Mouse (Mus musculus): ENCODE measurements around the gene Cbx1.

The Cbx1 gene

DNA sequence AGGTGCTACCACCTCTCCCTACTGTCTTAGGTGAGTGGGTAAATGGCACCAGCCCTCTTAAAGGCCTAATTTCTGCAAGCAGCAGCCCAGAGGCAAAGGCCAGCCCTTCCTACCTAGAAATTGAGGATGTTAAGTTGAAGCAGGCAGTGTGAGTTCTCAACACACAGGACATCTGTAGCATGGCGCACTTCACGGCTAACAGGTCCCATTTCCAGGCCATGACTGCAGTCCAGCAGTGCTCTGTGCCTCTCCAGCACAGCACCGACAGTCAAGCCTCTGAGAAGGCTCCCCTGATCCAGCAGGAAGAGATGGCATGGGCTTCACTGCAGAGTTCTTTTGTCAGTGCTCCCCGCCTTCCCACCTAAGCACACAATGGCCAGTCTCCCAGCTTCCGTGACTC, 28.1 kb downstream of the Cbx1 start:
- DNase-seq = no peak

DNA sequence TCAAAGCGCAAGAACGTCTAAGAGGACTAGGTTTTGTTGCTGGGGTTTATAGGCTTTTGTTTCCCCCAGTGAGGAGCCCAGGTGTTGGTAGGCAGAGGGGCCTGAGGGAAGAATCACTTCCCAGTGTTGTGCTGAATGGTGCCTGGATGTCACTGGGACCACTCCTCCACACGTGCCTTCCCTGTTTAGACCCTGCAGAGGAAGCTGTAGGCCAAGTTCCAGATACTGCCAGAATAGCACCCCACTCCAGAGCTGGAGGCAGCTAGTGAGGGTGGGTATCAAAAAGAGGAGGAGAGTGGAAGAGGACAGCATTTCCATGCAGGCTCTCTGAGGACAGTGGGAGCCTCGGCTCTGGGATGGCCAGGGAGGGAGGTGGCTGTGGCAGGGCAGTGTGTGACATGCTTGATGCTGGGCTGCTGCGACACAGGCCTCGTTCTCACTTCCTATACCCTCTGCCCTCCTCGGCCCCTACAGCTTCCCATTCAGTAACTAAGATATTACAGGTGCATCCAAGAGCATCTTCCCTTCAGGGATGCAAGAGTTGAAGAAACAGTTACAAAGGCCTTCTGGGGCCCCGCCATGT, 29.3 kb downstream of the Cbx1 start:
- no peak for DNase-seq

DNA sequence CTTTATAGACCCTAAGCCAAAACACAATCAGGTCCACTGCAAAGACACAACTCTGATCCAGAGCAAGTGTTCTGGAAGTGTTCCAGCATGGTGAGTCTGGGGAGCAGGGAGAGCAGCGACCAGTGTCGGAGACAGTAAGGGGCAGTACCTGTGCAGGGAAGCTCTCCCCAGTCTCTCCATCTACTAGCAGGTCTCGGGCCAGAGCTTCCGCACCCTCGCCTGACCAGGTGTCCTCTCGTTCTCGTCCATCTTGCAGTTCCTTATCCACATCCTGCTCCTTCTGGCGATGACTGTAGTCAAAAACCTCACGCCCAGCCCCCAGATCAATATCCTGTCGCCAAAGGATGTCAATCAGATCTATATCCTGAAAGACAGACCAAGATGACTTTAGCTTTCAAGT, 33.0 kb downstream of the Cbx1 start:
- DNase-seq = no peak

DNA sequence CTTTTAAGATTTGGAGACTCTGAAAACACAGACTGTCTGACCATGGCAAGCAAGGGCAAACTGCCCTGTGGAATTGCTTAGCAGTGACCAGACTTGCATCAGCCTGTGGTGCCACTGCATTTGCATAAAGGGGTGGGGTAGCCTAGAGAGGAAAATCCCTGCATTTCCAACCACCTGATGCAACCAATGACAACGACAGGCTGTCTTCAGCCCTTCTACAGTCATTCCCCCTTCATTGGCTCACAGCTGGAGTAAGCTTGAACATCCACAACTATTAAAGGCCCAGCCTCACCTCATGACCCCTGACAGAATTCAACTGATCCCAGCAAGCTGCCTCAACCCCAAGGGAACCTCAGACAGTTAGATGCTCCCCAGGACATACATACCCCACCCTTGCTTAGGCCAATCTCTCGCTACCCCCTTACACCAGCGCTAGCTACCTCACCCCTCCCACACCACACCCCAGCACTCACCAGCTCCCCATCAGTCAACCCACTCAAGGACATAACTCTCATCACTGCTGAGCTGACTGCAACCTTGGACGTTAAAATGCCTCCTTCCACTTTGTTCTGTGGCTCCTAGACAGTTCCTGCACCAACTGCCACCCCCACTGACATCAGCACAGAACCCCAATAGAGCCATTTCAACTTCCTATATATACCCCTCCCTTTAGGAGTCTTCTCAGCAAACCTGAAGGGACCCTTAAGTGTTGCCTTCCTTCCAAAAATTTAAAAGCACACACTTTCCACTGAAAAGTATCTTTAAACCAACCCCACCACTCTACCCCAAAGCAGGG, 33.9 kb downstream of the Cbx1 start:
- peak; percentile 67 to 72 for DNase-seq

DNA sequence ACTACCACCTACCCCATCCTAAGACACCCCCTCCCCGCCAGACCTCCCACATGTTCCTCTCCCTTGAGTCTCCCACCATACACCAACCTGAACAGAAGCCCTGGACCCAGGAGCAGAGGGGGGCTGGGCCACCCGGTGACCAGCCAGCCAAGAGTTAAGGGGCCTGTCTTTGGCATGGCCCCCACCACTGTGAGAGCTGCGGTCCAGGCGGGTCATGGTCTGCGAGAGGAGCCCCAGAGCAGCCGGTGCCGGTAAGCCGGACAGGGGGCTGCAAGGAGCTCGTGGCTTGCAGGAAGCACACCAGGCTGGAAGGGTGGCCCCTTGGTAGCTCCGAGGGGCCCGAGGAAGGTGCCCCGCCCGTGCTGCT, 34.5 kb downstream of the Cbx1 start:
- peak; percentile 6 to 13 for DNase-seq

DNA sequence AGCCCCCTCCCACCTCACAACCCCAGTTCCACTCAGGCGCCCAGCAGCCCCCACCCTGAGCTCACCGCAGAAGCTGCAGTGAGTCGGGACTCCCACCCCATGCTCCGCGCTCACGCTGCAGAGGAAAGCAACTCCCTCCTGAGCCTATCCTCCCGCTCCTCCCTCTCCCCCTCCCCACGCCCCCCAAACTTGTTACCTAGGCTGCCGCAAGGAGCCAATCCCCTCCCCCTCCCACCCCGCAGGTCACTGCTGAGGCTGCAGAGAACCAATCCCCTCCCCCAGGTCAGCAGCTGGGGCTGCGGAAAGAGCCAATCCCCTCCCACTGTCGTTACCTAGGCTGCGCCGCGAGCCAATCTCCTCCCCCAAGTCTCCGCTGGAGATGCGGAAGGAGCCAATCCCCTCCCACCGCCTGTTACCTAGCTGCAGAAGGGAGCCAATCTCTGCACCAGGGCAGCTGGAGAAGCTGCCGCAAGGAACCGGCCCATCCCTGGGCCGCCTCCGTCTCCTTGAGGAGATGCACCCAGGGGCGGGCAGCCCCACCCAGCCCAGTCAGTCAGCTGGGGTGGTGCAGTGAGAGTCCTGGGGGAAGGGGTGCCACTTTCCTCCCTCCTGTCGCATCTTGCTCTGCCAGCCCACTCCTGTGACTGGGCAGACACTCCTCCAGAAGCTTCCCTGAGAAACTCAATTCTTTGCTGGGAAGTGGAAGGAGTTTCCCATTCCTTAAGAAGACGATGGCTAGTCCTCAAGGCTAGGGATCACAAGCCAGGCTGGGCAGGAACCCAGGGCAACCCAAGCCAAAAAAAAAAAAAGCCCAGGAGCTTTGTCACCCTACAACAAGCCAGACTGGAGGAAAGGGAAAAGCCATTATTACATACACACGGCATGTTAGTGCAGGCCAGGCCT, 35.2 kb downstream of the Cbx1 start:
- peak; percentile 84 to 87 for DNase-seq

DNA sequence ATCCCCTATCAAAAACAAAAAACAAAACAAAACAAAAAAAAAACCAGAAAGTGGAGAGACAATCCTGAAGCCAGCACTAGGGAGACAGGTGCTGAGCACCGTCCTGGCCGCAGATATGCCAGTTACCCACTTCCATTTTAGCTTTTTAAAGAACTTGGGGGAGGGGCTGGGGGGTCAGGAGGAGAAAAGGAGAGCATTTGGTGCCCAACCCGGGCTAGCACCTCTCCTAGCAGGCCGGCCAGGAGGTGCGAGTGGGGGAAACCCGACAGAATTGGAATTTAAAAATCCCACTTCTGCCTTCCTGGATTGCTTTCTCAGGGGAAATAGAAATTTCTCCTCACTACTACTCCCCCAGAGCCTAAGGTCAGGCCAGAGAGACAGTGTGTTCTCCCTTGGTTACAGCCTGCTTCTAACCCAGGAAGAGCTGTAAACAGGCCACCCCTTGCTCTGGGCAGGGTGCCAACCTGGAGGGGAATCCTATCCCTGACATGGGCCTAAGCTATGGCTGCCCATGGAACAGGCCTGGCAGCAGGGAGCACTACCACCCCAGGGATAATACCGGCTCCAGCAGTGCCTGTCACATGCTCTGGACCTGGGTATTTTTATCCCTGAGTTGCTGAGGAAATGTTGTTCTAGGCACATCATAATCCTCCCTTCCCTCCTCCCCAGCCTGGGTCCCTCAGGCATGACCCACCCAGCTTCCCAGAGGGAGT, 36.0 kb downstream of the Cbx1 start:
- DNase-seq = no peak

DNA sequence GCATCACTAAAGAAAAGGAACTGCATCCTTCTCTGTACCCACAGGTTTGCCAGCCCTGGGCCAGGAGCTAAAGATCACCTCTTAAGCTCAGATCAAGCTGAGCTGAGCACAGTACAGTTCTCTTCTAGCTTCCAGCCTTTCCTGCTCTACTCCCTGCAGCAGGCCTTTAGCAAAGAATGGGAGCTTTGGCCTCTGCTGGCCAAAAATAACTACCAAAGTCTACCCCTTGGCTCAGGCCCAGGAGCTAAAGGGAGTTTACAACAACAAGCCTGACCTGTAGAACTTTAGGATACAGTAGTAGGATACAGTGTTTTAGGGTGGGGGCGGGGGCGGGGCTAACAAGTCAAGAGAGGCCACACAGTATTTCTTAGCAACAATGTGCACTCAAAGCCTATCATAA, 37.6 kb downstream of the Cbx1 start:
- DNase-seq = no peak

DNA sequence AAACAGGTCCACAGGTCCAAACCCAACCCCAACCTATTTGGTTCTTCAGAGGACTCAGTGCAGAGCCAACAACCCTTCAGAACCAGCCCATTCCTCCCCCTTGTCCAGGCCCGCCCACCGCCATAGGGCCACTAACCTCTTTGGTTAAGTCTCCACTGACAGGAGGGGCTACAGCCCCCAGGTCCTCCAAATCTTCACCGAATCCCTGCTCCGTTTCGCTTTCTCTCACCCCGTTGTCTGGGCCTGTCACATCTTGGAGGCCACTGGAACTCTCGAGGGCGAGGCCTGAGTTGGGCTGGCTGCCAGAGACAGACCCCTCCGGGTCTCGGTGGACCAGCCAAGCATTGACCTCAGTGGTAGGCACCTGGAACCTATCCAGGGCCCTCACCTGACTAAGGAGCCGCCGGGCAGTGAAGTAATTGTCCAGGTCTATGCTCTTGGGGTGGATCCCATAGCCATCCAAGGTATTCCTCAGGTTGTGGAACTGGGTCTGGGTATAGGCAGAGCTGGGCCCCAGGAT, 38.2 kb downstream of the Cbx1 start:
- no peak for DNase-seq

DNA sequence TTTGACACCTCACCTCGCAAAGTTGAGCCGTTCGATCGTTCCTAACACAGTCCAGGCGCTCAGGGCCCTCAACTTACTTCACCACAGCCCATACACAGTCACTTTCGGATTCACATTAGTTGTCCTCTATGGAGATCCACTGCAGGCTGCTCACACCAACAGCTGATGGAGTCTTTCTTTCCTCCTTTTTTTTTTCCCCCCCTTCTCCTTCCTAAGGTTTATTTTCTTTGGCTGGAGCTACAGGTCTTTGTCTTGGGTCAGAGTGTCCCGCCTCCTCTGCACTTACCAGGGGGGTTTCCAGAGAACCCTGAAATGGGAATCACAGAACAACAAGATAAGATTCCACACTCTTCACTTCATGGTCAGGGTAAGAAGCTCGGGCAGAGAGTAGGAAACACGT, 39.0 kb downstream of the Cbx1 start:
- DNase-seq = no peak

DNA sequence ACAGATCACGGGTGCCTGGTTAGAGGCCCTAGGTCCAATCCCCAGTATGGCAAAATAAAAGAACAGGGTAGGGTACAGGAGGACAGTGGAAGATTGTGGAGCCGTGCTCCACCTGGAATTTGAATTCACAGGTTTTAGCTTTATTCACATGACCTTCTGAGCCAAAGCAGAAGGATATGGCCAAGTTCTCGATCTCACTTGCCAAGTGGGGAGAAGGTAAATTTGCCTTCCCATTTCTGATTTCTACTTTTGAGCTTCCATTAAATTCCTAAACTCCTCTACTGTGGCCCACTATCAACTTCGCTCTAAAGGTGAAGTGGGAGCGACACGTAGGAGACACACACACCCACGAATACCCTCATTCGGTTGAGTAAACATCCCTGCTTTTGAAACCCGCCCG, 40.0 kb downstream of the Cbx1 start:
- no peak for DNase-seq

DNA sequence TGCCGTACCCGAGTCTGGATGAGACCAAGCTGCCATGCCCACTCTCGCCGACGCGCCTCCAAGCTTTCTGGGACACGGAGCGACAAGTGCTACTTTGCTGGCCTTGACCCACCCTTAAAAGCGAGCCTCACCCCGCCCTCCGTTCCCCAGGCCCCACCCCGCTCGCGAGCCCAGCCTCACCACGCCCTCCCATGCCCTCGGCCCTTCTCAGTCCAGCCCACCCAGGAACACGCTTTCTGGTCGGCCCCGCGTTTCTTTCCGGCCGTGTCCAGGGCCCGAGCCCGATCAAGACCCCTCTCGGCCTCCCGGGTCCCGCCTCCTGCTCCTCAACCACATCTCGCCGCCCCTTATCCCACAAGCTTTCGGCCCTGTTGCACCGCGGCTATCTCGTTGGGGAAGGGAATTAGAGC, 40.5 kb downstream of the Cbx1 start:
- DNase-seq = peak; percentile 68 to 70

DNA sequence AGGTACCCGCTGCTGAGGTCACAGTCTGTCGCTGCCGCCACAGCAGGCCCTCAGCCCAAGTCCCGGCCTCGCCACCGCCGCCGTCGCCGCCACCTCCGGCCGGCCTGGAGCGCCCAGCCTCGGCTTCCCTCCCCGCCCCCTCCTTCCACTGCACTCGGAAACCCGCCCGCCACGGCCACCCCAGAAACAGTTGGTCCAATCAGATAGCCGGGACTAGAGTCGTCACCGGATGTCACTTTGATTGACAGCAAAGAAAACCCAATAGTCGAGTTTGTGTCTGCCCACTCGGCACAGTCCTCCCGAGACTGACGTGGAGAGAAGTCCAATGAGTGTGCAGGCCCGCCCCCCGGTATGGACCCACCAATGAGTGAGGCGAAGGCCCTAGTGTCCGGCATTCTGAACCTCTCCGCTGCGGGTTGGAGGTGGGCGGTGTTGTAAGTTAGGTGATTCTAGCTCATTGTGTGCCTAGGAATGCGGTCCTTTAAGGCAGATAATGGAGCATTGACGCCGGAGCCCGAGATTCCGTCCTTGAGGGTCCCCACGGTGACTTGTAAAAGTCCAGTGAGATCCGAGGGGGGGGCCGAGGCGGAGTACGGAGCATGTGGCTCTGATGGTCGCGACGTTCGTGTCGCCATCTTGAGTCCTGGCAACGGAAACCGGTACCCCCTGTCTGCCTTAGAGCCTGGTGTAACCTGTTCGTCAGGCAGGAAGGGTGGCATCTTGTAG, 41.0 kb downstream of the Cbx1 start, which contains the start of gene Nfe2l1:
Gene Nfe2l1 (minus strand): TSS at position 156 of the 726 bp plus-strand sequence.
- peak; percentile 95 to 96 for DNase-seq

DNA sequence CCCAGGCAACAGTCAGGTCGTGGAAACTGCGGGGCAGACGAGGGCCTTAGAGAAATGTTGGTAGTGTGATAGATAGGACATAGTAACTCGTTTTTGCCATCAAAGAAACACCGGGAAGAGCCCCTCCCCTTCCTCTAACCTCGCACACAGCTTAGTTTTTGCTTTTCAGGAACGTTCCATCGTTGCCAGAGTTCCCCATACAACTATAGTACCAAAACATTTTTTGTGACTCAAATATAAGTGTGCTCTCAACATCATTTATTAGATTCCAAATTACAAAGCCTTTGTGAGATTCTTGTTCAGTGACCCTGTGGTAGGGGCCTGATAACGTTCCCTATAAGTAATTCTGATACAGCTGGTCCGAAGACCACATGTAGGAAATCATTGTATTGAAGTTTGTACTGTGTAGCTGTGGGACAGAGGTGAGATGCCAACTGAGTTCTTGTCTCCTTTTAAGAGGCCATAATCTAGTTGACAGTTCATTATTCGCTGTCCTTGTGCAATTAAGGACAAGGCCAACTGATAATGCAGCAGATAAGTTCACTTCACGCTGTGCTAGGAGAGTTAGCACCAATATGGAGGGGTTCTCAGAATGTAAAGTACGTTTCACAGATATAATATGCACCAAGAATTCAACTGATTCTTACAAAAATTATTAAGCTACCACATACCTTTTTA, 41.8 kb downstream of the Cbx1 start:
- DNase-seq = no peak

DNA sequence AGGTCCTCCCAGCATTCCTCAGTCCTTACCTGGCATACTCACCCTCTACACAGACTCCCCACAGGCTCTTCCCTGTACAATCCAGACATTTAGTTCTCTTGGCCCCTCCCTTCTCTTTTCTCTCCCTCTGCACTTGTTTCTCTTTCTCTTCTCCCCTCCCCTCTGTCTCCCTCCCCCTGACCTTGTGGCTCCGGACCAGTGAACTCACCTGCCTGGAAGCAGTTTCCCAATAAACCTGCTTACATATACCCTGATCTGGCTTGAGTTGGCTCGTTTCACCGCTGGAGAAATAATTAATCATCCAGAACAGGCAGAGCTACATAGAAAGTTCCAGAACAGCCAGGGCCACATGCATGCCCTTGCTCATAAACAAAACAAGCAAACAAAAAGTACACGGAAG, 42.6 kb downstream of the Cbx1 start:
- no peak for DNase-seq

DNA sequence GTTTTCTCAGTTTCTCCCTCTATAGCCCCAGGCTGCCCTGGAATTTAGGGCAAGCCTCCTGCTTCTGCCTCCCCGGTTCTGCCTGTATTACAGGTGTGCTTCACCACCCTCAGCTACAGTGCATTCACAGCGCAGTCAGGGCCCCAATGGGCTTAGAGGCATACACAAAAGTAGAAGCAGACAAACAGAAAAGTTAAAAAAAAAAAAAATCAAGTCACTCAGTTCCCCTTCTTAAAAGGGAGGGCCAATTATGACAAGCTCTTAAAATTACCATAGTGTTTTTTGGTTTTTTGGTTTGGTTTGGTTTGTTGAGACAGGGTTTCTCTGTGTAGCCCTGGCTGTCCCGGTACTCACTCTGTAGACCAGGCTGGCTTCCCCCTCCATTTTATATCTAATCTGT, 43.6 kb downstream of the Cbx1 start:
- DNase-seq = no peak

DNA sequence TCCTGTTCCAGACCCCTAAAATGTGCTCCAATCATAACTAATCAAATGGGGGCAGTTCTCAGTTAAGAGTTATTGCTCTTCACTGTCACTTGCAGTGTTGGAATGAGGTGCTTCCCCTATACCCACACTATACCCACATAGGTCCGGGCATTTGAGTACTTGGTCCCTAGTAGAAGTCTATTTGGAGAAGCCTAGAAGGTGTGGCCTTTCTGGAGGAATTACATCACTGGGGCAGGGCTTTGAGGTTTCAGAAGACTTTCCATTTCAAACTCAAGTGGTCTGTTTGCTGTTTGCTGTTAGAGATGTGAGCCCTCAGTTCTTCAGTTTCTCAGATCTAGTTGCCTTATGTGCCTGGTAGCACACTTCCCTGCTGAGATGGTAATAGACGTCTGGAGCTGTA, 44.0 kb downstream of the Cbx1 start:
- peak; percentile 66 to 69 for DNase-seq

DNA sequence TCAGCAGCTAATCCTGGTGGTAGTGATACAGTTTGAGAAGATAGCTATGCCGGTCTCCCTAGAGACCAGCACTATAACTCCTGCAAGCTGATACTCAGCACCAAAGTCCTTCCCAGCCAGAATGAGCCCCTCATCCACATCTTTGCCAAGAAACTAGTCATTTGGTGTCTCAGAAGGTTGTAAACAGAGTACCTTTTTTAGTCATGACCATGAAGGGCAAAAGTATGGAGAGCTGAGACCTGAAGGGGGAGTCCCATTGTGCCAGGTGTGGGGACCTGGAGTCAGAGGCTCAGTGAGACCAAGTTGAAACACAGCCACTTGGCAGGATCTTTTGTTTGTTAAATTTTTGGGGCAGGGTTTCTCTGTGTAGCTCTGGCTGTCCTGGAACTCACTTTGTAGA, 45.2 kb downstream of the Cbx1 start:
- DNase-seq = no peak

DNA sequence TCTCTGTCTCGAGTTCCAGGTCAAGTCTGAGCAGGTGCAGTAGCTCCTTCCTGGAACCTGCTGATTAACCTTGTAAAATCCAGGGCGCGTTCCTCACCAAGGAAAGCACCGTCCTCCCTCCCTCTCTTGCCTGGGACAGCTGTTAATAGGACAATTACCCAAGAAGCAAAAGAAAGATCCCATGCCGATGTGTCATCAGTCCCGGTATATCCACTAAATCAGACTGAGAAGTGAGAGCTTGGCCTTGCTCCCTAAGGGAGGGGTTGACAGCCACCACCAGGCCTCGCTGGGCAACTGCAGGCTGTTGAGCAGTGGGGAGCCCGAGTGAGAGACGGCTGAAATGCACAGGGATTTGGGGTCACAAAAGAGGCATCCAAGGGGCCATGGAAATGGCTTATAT, 48.4 kb downstream of the Cbx1 start:
- peak; percentile 15 to 23 for DNase-seq

DNA sequence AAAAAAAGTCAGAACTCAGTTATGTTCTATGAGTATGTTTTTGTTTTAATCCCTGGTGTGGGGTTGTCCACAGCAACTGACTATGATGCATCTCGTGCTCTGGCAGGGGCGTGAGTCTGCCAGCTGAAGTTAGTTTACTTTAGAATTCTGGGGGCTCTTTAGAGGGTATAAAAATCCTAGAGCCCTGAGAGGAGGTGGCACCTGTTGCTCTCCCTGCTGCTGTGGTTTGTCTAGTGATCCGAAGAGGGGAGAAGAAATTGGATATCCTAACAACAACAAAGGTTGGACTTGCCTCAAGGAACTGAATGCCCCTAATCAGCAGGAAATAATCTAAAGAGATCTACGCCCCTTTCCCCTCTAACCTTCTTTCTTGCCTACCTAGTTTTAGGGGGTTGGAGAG, 49.4 kb downstream of the Cbx1 start:
- no peak for DNase-seq

DNA sequence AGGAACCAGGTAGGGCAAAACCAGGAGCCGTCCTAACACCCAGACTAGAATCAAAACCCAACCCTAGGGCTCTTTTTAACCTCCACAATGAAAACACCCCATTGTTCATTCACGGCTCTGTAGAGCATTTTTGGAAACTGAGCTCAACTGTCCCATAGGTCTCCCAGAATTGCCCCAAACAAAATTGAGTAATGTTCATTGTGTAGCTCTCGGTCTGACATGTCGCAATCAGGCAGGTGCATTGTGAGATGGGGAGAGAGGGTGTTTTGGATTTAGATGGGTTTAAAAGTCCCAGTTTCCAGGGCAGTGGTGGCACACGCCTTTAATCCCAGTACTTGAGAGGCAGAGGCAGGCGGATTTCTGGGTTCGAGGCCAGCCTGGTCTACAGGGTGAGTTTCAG, 50.5 kb downstream of the Cbx1 start:
- no peak for DNase-seq

DNA sequence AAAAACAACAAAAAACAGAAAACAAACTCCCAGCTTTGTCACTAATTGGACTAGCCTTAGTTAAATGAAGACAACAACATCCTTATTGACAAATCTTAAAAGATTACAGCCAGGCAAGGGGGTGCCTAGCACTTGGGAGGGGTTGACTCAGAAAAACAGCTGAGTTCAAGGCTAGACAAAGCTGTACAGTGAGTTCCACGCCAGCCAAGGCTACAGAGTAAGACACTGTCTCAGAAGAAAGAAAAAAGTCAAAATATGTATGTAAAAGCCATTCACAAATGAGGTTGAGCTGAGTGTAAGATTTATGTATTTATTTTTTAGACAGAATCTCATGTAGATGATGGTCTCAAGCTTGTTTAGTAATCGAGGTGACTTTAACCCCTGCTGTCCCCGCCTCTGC, 51.0 kb downstream of the Cbx1 start:
- DNase-seq = no peak

Measured in B cell, adult 2 months (primary cell).